1 mouse cellular context compared by ENCODE assay signal in the genomic region with DNA sequence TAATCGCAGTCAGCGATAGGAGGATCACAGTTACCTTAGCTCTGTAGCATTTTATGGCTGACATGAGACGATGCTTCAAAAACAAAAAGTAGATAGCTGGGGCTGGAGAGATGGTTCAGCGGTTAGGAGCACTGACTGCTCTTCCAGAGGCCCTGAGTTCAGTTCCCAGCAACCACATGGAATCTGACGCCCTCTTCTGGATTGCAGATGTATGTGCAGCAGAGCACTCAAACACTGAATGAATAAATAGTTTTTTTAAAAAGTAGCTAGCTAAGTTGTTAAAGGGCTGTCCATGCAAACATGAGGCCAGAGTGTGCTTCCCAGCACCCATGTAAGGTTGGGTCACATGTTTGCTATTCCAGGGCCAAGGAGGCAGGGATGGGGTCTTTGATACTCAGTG.
TF ChIP-seq lines count a peak whose summit lies in the region.

No protein-coding gene starts in this region.

TF ChIP-seq in MEL, 35 proteins besides CTCF, POLR2A, EP300 and RAD21 (continued from another document):
- TF ChIP-seq USF2 (IDR thresholded peaks at IDR 0.05; ENCODE audit: borderline replicate concordance in 1 of 2, insufficient read depth in 1 of 2, low read depth in 1 of 2, low read length in 2 of 2), result no peak
- TF ChIP-seq POLR2AphosphoS2 (IDR thresholded peaks at IDR 0.05; ENCODE audit: low read length), result no peak
- TF ChIP-seq ZKSCAN1 (IDR thresholded peaks at IDR 0.05; ENCODE audit: low read depth, low read length), result no peak
- peak; percentile 38; the same call in 1 of the 2 replicates for TF ChIP-seq MYC (IDR thresholded peaks at IDR 0.05; ENCODE audit: low read depth, low read length)
- no peak for TF ChIP-seq GABPA (IDR thresholded peaks at IDR 0.05; ENCODE audit: low read depth, low read length)
